Mouse (Mus musculus) midbrain, embryonic 12.5 days (tissue): ENCODE measurements around the gene Tmem117. TPM values are rescaled to one million over a fixed set of nuclear protein-coding genes. Genes with fewer than 3 reads are reported as not detected.
A peak's percentile ranks its signal among the peaks of the same experiment; 100 is the strongest.

Source experiments
- ATAC-seq: fragments of 200-750 bp; cut with Nextera tagmentation; 2 replicates; pipeline ENCODE4 v1.8.0; 2017; ENCODE audit warnings: low read depth, moderate TSS enrichment, moderate library complexity; ENCODE audit not compliant: low FRiP score
- H3K27ac ChIP-seq: fragments of 300-500 bp; sonication (generic); replicated peaks from 2 replicates; pipeline ENCODE4 v1.5.1; 2016; ENCODE audit warnings: mild to moderate bottlenecking
- H3K27me3 ChIP-seq: fragments of 300-500 bp; sonication (generic); 2 replicates; pipeline ENCODE4 v1.6.1; 2016; ENCODE audit warnings: mild to moderate bottlenecking
- H3K36me3 ChIP-seq: fragments of 300-500 bp; sonication (generic); 2 replicates; pipeline ENCODE4 v1.6.1; 2016
- H3K4me1 ChIP-seq: fragments of 300-500 bp; sonication (generic); 2 replicates; pipeline ENCODE4 v1.6.1; 2016
- H3K4me2 ChIP-seq: fragments of 300-500 bp; sonication (generic); replicated peaks from 2 replicates; pipeline ENCODE4 v1.6.1; 2016; ENCODE audit warnings: mild to moderate bottlenecking, moderate library complexity
- H3K4me3 ChIP-seq: fragments of 300-500 bp; sonication (generic); 2 replicates; pipeline ENCODE4 v1.5.1; 2016; ENCODE audit warnings: mild to moderate bottlenecking
- H3K9ac ChIP-seq: fragments of 300-500 bp; sonication (generic); replicated peaks from 2 replicates; pipeline ENCODE4 v1.6.1; 2016; ENCODE audit warnings: mild to moderate bottlenecking, moderate library complexity
- H3K9me3 ChIP-seq: fragments of 300-500 bp; sonication (generic); 2 replicates; pipeline ENCODE4 v1.6.1; 2016; ENCODE audit warnings: mild to moderate bottlenecking
- WGBS: fragments of 180-500 bp; shearing (Covaris S2); methylation state at CpG from one replicate; pipeline ENCODE4 v1.1.7; 2016; 5-methylcytosine and 5-hydroxymethylcytosine counted together
- polyA plus RNA-seq: library from polyadenylated mRNA; unstranded; fragments of >200 nt; fragmentation: Nextera tagmentation; extraction: Ambion mirVana; gene quantifications from 2 replicates; pipeline ENCODE4 v1.2.1, GENCODE M21; 2016

Tmem117 gene
- polyA plus RNA-seq, 1 experiment from 2014 or later = 2.2 TPM

DNA sequence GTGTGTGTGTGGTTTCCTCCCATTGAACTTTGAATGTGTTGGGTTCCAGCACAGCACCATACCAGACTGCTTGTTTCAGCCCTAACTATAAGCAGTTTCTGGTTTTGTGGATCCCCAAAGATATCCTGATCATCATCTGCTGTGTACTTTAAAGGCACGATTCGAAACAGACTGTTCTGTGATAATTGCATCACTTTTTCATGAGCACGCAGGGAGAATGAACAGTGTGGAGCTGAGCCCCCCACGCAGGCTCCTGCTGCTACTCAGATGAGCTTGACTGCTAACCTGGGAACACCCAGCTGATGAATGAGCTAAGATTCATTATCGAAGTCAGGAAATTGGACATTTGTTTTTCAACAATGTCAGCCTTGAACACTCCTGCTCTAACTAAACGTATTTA, 230.6 kb downstream of the Tmem117 start:
- Histone ChIP-seq H3K9ac (no peak overlapping the region), H3K4me1 (peaks cover 11% of the 10 kb centered on the region)

DNA sequence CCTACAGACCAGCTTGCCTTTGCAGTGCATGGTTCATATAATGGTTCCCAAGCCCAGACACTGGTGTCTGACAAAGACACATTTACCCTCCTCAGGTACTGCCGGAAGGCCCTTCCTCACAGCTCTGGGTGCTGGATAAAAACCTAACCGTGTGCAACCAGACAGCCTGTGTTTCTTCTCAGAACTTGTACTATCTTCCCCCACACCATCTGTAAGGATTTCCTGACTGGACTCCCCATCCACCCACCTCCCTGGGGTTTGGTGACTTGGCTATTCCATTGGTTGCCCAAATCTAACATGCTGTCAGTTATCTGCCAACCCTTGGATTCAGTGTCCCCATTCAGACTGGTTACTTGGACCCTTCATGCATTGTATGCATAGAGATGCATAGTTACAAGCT, 232.1 kb downstream of the Tmem117 start:
- ATAC-seq = no peak
- no peak overlapping the region for H3K27ac ChIP-seq
- H3K4me2 ChIP-seq = no peak overlapping the region
- H3K9me3 ChIP-seq = no peaks in the 10 kb centered on the region
- no peak overlapping the region for H3K9ac ChIP-seq
- WGBS = 97% methylated on average over 2 of the region's 2 CpGs
- peaks cover 14% of the 10 kb centered on the region for H3K27me3 ChIP-seq
- H3K4me3 ChIP-seq = no peak overlapping the region
- H3K4me1 ChIP-seq = peaks cover 11% of the 10 kb centered on the region
- no peaks in the 10 kb centered on the region for H3K36me3 ChIP-seq

More for the DNA sequence above, 230.6 kb downstream of the Tmem117 start:
- H3K4me2 ChIP-seq = no peak overlapping the region
- no peak overlapping the region for H3K4me3 ChIP-seq
- H3K36me3 ChIP-seq = no peaks in the 10 kb centered on the region
- H3K9me3 ChIP-seq = no peaks in the 10 kb centered on the region
- no peak for ATAC-seq
- WGBS = 91% methylated on average over 6 of the region's 6 CpGs
- peaks cover 21% of the 10 kb centered on the region for H3K27me3 ChIP-seq
- no peak overlapping the region for H3K27ac ChIP-seq

DNA sequence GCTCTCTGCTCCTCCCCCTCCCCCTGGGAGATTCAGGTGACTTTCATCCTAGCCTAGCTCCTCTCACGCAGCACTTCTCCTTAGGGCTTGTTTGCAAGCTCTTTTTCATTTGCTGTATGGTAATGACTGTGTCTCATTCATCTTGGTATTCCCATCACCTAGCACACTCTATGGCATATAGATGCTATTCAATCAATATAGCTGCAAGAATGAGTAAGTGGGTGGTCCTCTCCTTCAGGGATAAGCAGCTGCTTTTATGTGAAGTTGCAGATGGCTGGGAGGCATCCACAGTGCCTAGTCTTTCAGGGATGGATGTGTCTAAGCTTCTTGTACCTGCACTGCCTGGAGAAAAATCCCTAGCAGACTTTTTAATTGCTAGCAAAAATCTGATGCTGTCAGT, 235.1 kb downstream of the Tmem117 start:
- Histone ChIP-seq H3K4me1 (peaks cover 6% of the 10 kb centered on the region; the same call in 1 of the 2 replicates), H3K27ac (peak overlapping the region; percentile 42; the same call in 1 of the 2 replicates), H3K27me3 (peaks cover 4% of the 10 kb centered on the region), H3K4me3 (no peak overlapping the region), H3K9me3 (no peaks in the 10 kb centered on the region), H3K9ac (no peak overlapping the region), H3K4me2 (no peak overlapping the region), H3K36me3 (no peaks in the 10 kb centered on the region)
- ATAC-seq = peak; percentile 38; the same call in 1 of the 2 replicates
- 22% methylated on average over 1 of the region's 1 CpGs for WGBS

DNA sequence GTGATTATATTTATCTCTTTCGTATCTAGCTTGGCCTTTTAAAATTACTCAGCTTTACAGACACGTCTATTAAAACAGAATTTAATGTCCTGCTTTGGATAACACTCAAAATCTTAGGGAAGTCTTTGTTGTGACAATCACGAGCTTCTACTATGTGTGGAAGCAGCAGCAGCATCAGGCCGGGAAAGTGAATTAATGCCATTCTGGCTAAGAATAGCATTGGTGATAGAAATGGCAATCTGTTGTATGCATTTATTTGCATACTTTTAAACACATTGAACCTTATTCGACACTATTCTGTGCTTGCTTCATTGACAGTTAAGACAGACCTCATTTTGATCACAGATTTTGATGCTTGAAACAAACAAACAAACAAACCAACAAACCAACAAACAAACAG, 239.3 kb downstream of the Tmem117 start:
- H3K27me3 ChIP-seq = no peaks in the 10 kb centered on the region
- peaks cover 6% of the 10 kb centered on the region; the same call in 1 of the 2 replicates for H3K4me1 ChIP-seq
- H3K9ac ChIP-seq = no peak overlapping the region
- no peak overlapping the region for H3K4me3 ChIP-seq
- no peak overlapping the region for H3K4me2 ChIP-seq
- no peak overlapping the region for H3K27ac ChIP-seq
- ATAC-seq = no peak
- H3K9me3 ChIP-seq = no peaks in the 10 kb centered on the region
- no peaks in the 10 kb centered on the region for H3K36me3 ChIP-seq
- WGBS = 73% methylated on average over 5 of the region's 5 CpGs

DNA sequence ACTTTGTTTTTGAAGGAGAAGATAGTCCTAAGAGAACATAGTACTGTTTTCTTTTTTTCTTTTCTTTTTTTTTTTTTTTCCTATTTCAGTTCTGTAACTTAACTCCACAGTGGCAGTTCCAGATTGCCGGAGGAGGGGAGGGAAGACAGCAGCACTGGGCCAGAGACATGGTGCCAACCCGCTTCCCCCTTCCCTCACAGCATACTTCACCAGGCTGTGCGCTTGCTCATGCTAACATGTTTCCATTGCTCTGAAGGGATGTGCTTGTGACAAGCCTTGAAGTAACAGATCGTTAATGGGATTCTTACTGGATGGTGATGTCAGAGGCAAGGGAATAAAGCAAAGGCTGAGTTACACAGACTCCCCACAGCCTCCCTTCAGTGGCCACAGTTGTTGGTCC, 256.0 kb downstream of the Tmem117 start:
- no peak overlapping the region for H3K9ac ChIP-seq
- H3K4me2 ChIP-seq = no peak overlapping the region
- H3K4me1 ChIP-seq = 0 out of 2 replicates have a peak, but pooled peaks cover 4% of the 10 kb centered on the region
- no peak for ATAC-seq
- no peaks in the 10 kb centered on the region for H3K27me3 ChIP-seq
- WGBS = 74% methylated on average over 4 of the region's 4 CpGs
- H3K4me3 ChIP-seq = no peak overlapping the region
- H3K9me3 ChIP-seq = no peaks in the 10 kb centered on the region
- H3K27ac ChIP-seq = no peak overlapping the region
- H3K36me3 ChIP-seq = no peaks in the 10 kb centered on the region

DNA sequence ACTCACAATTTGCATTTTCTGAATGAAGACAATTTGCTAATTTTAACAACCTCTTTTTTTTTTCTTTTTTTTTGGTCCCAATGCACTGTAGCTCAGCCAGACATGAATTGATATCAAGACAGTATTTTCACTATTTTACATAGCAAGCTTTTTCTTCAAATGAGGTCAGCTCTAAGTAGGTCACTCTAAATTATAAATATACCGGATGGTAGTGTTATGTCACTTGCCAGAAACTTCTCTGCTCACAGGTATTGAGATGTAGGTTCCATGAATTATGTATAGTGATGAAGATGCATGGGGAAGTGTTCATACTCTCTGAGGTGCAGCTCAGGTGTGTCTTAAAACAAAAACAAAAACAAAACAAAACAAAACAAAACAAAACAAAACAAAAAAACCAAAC, 264.2 kb downstream of the Tmem117 start:
- Histone ChIP-seq H3K4me1 (peaks cover 7% of the 10 kb centered on the region; the same call in 1 of the 2 replicates), H3K9ac (no peak overlapping the region), H3K36me3 (no peaks in the 10 kb centered on the region), H3K27me3 (peaks cover 8% of the 10 kb centered on the region), H3K4me2 (no peak overlapping the region), H3K4me3 (no peak overlapping the region), H3K27ac (no peak overlapping the region), H3K9me3 (no peaks in the 10 kb centered on the region)
- WGBS = 78% methylated on average over 1 of the region's 1 CpGs
- ATAC-seq = no peak

DNA sequence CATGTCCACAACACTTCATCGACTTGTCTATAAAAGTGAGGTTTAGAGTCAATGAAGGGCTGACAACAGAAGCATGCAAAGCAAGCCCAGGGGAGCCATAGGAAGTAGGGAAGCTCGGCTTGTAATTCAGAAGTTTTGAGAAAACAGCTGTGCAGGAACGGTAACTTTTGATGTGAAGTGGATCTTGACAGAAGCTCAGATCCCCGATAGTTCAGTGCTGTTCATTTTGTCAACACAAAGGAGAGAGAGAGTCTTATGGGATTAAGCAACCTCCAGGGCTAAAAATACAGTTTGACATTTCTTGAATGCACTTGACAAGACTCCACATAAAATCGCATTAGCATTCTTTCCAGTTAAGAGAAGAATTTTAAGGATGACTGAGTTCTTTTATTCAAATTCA, 265.1 kb downstream of the Tmem117 start:
- no peaks in the 10 kb centered on the region for H3K36me3 ChIP-seq
- no peak overlapping the region for H3K4me3 ChIP-seq
- peaks cover 7% of the 10 kb centered on the region; the same call in 1 of the 2 replicates for H3K4me1 ChIP-seq
- H3K9me3 ChIP-seq = no peaks in the 10 kb centered on the region
- no peak overlapping the region for H3K27ac ChIP-seq
- 24% methylated on average over 5 of the region's 5 CpGs for WGBS
- 0 out of 2 replicates have a peak overlapping the region, but pooled peaks have one; percentile 1 for H3K4me2 ChIP-seq
- ATAC-seq = peak; percentile 70
- peaks cover 8% of the 10 kb centered on the region for H3K27me3 ChIP-seq
- no peak overlapping the region for H3K9ac ChIP-seq

DNA sequence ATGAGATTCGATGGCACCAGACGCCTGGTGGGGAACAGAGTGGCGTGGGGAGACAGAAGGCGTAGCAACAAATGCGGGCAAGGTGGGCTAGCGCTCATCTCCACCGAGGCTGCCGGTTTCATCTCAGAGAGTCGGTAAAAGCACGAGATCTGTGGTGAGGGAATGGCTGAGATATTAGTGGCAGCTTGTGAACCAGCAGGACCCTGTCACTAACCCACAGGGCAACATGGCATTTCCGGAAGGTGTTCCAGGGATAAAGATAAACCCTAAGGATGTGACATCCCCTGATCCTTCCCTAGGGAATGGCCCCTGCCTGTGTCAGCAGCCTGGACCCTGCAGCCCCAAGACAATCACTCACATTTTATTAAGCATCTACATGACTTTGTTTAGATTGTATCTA, 266.6 kb downstream of the Tmem117 start:
- H3K4me1 ChIP-seq = peaks cover 7% of the 10 kb centered on the region; the same call in 1 of the 2 replicates
- H3K9ac ChIP-seq = no peak overlapping the region
- WGBS = 94% methylated on average over 11 of the region's 11 CpGs
- H3K4me2 ChIP-seq = no peak overlapping the region
- no peaks in the 10 kb centered on the region for H3K9me3 ChIP-seq
- H3K27me3 ChIP-seq = peaks cover 8% of the 10 kb centered on the region
- H3K27ac ChIP-seq = no peak overlapping the region
- H3K4me3 ChIP-seq = no peak overlapping the region
- no peaks in the 10 kb centered on the region for H3K36me3 ChIP-seq
- ATAC-seq = no peak

DNA sequence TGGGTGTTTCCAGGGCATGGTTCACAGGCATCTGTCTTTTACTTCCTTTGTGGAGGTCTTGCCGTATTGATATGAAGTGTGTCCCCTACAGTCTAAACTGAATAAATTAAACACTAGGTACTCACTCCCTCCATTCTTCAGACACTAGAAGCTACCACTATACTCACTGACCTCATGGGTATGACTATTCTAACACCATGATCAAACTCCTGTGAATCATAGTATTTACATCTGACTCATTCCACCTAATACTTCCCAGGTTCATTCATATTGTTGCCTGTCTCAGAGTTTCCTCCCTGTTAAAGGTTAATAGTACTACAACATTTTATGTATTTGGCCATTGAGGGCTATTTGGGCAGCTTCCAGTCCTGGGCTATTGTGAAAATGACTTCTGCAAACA, 274.2 kb downstream of the Tmem117 start:
- no peaks in the 10 kb centered on the region for H3K4me1 ChIP-seq
- H3K9ac ChIP-seq = no peak overlapping the region
- H3K36me3 ChIP-seq = no peaks in the 10 kb centered on the region
- WGBS = 88% methylated on average over 1 of the region's 1 CpGs
- no peaks in the 10 kb centered on the region for H3K27me3 ChIP-seq
- no peaks in the 10 kb centered on the region for H3K9me3 ChIP-seq
- H3K4me3 ChIP-seq = no peak overlapping the region
- no peak overlapping the region for H3K27ac ChIP-seq
- H3K4me2 ChIP-seq = no peak overlapping the region
- ATAC-seq = no peak

DNA sequence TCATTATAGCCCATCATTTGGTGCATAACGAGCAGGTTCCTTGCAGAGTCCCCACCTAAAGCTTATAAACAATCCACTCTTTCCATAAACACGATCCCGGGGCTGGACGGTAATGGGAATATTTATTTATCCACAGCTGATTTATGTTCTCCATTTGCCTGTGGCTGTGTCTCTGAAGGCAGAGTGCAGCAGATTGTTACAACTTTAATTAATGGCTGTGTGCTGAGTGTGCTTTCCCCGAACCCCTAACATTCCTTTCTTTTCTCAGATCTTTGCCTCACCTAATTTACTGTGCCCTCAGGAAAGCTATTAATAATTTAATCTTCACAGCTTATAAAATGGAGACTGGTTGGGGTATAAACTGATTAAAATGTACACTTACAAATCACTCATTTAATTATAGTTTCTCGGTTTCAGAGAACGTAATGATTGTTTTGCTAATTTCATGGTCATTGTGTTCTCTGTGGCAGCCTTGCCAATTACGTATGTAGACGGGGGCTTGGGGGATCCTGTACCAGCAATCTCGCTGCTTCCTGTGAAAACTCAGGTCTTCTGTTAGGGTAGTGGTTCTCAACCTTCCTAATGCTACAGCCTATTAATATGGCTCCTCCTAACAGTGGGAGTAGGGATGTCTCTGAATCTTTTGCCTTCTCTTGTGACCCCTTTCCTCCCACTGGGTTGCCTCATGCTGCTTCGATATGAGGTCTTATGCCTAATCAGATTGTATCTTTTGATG, 275.8 kb downstream of the Tmem117 start:
- no peak for ATAC-seq
- Histone ChIP-seq H3K4me3 (no peak overlapping the region), H3K9ac (no peak overlapping the region), H3K4me2 (no peak overlapping the region), H3K9me3 (no peaks in the 10 kb centered on the region), H3K4me1 (no peaks in the 10 kb centered on the region), H3K27me3 (no peaks in the 10 kb centered on the region), H3K36me3 (no peaks in the 10 kb centered on the region), H3K27ac (no peak overlapping the region; the same call in 1 of the 2 replicates)
- WGBS = 77% methylated on average over 11 of the region's 11 CpGs

DNA sequence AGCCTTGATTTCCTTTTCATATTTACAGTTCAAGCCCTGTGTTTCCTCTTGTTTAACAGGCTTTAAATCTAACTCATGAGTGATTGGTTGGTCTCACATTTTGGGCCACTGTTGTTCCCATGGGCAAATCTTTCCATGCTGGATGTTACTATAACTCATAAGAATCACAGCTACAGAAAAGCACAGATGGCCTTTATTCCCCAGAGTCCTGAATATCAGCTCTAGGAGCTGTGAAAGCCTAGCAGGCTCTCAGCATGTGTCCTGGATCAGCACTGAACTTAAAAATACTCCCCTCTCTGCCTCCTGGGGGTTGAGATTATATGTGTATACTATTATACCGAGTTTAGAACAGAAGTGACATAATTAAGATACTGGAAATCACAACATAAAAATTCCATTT, 292.6 kb downstream of the Tmem117 start:
- Histone ChIP-seq H3K27ac (no peak overlapping the region), H3K9ac (no peak overlapping the region), H3K9me3 (no peaks in the 10 kb centered on the region), H3K27me3 (no peaks in the 10 kb centered on the region), H3K4me2 (no peak overlapping the region), H3K36me3 (no peaks in the 10 kb centered on the region), H3K4me1 (no peaks in the 10 kb centered on the region; the same call in 1 of the 2 replicates), H3K4me3 (no peak overlapping the region)
- no peak for ATAC-seq
- WGBS = 20% methylated on average over 1 of the region's 1 CpGs

DNA sequence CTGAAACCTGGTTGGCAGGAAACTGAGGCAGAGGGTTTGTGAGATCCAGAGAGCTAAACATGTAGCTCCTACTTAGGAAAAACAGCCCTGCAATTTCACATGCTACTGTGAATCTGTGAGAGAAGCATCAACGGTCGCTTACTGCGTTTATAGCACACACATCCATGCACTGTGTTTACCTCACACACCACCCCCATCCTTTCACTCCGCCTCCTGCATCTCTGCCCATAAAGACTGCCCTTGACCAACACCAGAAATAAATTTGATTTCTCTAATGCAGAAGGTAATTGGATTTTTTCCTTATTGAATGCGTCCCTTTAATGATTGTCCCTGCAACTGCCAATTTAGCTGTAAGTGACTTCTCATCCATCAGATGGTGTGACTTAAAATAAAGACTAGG, 299.0 kb downstream of the Tmem117 start:
- Histone ChIP-seq H3K9ac (no peak overlapping the region), H3K36me3 (no peaks in the 10 kb centered on the region), H3K4me1 (no peaks in the 10 kb centered on the region), H3K27ac (no peak overlapping the region), H3K4me3 (no peak overlapping the region), H3K4me2 (no peak overlapping the region), H3K27me3 (no peaks in the 10 kb centered on the region), H3K9me3 (no peaks in the 10 kb centered on the region)
- ATAC-seq = no peak
- WGBS = 77% methylated on average over 5 of the region's 5 CpGs
